Mouse (Mus musculus): ENCODE measurements around the gene Slc26a5.

DNA sequence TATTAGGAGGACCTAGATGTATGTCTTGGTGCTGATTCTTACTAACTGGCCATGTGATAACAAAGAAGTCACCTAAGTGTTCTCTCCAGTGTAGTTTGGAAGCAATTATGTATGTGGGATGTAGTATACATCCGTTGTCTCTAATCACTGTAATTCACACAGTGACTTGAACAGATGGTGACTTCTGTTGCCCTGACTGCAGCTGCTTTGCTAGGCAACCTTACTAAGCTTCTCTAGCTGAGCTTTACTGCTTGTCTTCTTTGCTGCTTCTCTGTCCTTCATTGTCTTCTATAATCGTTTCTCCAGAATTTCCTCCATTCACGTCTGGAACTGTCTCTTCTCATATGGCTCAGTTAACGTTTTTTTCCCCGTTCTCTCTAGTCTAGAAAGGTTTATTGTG is 76.3 kb downstream of the Slc26a5 start:
- TF ChIP-seq CTCF (IDR thresholded peaks at IDR 0.05; ENCODE audit: low read depth, low read length) (no peak), POLR2A (IDR thresholded peaks at IDR 0.05; ENCODE audit: borderline replicate concordance, low read depth, low read length) (no peak)
